ENCODE assay signal across 16 mouse cellular contexts in genomic region chr4:66043014-66043672, GRCm38 (mm10).
"Had no signal": no experiment of that assay in that cellular context is flagged by ENCODE, and none has a peak within 500 bp of the region (broad histone marks: within the 10 kb centered on the region; RNA-seq: fewer than 3 reads in every experiment).

No protein-coding gene starts in this region.

- H3K36me3 ChIP-seq: lung, embryonic 15.5 days; midbrain, embryonic 13.5 days; midbrain, embryonic 15.5 days; neural tube, embryonic 12.5 days; stomach, embryonic 15.5 days had no signal

- H3K4me1 ChIP-seq: lung, embryonic 15.5 days; megakaryocyte, embryonic 14.5 days; midbrain, embryonic 13.5 days; midbrain, embryonic 15.5 days; neural tube, embryonic 12.5 days; stomach, embryonic 15.5 days had no signal

- ATAC-seq: lung, postnatal 0 days; midbrain, embryonic 13.5 days; midbrain, embryonic 15.5 days had no signal

- H3K4me3 ChIP-seq: lung, embryonic 15.5 days; megakaryocyte, embryonic 14.5 days; midbrain, embryonic 13.5 days; midbrain, embryonic 15.5 days; neural tube, embryonic 12.5 days; stomach, embryonic 15.5 days had no signal

- DNase-seq: lung, adult 18-20 months; lung, postnatal 14 days; lung, postnatal 36 days; right cerebral cortex, postnatal 14 days; thymus, adult 2 months; thymus, postnatal 25 days had no signal

- H3K27ac ChIP-seq: liver, embryonic 14.5 days; lung, embryonic 15.5 days; macrophage; midbrain, embryonic 13.5 days; midbrain, embryonic 15.5 days; neural tube, embryonic 12.5 days; stomach, embryonic 15.5 days; stomach, postnatal 0 days had no signal

- H3K27me3 ChIP-seq: lung, embryonic 15.5 days; megakaryocyte, embryonic 14.5 days; midbrain, embryonic 13.5 days; midbrain, embryonic 15.5 days; neural tube, embryonic 12.5 days; stomach, embryonic 15.5 days had no signal
